Mouse (Mus musculus): ENCODE results near the gene Usf3.

Gene Usf3

GRCm38 (mm10) chr16:44238835-44239263 is 65.8 kb downstream of the Usf3 start:
- DNase-seq (ENCODE audit: low read depth, low spot score), result no peak

DNA sequence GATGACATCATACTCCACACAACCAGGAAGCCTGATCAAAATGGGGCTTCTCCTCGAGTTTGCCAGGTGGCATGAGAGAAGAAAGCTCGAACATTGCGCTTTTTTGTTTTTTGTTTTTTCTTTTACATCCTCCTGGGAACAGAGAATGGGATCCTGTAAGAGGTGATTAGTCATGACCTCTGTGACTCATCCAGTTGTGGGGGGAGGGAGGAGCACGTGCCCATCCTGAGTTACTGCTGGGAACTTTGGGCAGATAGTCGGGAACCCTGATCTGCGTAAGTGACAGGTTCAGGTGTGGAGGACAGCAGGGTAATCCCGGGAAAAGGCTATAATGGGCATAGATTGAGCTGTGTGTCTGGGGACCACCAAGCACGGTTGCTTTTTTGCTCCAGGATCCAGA is 67.4 kb downstream of the Usf3 start:
- DNase-seq (ENCODE audit: low read depth, low spot score), result no peak

DNA sequence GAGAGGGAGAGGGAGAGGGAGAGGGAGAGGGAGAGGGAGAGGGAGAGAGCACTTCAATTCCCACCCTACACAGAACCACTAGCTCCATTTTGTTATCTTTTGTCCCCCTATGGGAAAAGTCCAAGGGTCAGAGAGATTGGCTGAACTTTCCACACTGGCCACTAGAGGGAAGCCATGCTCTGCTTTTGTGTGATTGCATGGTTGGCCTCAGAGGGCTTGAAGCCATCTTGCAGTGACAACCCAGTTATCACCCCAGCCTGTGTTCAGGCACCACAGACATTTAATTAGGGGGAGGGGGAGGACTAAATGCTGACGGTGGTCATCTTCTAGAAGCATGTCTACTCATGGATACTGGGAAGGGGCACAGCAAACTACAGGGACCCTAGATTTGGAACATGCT is 69.6 kb downstream of the Usf3 start:
- DNase-seq (ENCODE audit: low read depth, low spot score), result peak; percentile 83

DNA sequence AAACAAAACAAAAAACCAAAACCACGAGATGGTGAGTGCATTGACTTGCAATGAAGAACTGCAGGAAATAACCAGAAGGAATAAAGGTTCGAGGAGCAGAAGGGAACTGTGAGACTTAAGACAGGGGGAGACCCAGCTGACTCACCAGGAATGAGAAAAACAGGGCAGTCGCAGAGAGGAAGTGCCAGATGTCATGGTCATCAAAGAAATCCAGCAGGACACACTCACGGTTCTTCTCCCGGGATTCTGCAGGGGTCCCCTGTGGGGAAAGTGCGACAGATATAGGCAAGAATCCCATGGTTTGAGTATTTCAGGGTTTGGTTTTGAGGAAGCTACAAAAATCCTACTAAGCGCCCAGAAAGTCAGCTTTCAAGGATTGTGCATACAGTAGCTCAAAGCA is 70.3 kb downstream of the Usf3 start:
- no peak for DNase-seq (ENCODE audit: low read depth, low spot score)

DNA sequence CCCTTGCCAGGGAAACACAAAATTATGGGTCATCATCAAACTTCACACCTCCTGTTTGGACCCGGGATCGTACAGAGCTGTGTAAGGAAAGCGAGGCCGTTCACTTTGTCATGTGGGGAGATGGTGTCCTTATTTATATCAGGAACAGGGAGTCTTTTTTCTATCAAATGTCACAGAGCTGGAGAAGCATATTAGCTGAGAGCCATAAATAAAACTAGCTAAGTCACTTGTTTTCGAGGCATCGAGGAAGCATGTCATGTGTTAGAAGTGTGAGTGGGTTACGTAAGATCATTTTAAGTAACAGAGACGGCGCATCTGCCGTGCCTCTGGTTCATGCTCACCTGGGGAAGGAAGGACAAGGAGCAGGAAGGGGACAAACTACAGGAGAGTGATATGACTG is 76.9 kb downstream of the Usf3 start:
- no peak for DNase-seq (ENCODE audit: low read depth, low spot score)

DNA sequence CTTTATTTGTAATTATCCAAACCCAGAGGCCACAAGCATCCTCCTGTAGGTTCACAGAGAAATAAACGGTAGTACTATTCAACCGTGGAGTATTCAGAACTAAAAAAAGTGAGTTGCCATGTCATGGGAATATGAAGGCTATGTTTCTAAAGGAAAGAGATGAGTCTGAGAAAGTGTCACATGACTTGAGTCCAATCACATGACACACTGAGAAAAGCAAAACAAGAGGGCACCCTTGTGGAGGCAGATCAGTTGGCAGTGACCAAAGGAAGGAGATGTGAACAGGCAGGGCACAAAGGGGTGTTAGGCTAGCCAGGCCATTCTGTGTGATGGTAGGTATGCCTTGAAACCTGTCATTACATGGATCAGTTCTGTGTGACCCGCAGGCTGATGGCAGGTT is 79.7 kb downstream of the Usf3 start:
- DNase-seq (ENCODE audit: low read depth, low spot score), result no peak

DNA sequence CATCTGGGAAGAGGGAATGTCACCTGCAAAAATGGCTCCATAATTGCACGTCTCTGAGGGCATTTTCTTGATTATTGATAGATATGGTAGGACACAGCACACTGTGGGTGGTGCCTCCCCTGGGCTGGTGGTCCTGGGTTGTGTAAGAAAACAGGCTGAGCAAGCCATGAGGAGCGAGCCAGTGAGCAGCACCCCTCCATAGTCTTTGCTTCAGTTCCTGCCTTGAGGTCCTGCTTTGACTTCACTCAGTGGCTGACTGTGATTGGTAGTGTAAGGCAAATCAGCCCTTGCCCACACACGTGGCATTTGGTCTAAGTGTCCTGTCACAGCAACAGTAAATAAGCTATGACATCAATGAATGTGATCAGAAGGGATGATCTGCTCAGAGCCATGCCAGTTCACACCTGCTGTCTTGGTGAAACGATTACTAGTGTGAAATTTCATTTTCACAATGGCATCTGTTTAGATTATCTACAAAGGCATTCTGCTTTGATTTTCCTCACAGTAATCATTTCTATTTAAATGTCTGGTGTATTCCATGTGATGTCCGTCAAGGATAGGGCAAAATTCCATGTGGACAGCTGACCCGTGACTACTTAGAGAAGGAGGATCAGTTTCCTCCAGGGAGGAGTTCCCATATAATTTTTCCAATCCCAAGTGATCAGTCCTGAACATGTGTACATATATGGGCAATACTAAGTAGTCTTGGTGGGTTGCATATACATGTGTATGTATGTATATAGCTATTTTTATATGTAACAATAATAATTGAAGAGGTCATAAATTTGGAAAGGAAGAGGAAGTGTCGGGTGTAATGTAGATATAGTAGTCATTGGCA is 81.0 kb downstream of the Usf3 start:
- no peak for DNase-seq (ENCODE audit: low read depth, low spot score)

- DNase-seq (ENCODE audit: low read depth, low spot score), result no peak
These were observed 81.7 kb downstream of the Usf3 start for GRCm38 (mm10) chr16:44254698-44255097.

DNA sequence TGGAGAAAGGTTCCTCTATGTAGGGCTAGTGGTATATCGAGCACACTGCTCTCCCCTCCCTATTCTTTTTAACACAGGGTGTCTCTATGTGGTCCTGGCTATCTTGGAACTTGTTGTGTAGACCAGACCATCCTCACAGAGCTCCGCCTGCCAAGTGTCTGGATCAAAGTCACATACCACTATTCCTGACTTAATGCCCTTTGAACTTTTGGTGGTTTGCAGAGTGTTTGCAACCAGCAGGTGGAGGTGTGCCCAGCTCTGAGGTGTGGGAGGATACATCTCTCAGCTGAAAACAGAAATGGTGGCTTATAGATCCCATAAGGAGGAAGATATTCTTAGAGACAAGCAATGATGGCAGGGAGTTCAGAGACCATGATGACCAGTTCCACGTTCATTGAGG is 84.4 kb downstream of the Usf3 start:
- no peak for DNase-seq (ENCODE audit: low read depth, low spot score)

DNA sequence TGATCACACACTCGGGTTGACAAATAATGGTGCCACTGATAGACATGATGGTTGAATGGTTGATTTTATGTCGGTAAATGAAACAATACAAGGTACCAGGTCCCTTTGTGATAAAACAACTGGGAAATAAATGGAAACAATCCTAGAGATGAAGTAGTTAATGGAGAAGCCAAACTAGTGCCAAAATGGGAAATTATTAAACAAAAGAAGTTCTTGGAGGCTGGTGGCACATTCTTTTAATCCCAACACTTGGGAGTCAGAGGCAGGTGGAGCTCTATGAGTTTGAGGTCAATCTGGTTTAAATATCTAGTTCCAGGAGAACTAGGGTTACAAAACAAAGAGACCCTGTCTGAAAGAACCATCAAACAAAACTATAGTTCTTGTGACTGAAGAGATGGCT is 91.9 kb downstream of the Usf3 start:
- DNase-seq (ENCODE audit: low read depth, low spot score), result no peak

GRCm38 (mm10) chr16:44265562-44265961 is 92.5 kb downstream of the Usf3 start:
- DNase-seq (ENCODE audit: low read depth, low spot score), result no peak

- no peak for DNase-seq (ENCODE audit: low read depth, low spot score)
These were observed 95.6 kb downstream of the Usf3 start for GRCm38 (mm10) chr16:44268541-44269215.

DNA sequence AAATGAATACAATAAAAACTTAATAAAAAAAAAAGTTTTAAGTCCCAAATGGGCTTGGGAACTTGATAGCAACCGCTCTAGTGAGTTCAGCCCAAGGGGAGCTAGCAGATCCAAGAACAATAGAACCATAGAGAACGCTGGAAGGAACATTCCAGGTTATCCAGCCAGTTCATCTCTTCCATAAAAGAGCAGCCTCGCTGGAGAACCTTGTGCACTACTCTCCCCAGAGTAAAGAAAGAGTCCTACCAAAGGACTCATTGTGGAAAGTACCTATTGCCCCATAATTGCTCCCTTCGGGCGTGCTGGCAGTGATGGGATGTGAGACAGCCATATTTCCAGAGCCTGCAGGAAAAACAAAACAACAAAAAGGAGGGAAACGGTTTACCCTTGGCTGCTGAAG is 96.5 kb downstream of the Usf3 start:
- DNase-seq (ENCODE audit: low read depth, low spot score), result no peak

DNA sequence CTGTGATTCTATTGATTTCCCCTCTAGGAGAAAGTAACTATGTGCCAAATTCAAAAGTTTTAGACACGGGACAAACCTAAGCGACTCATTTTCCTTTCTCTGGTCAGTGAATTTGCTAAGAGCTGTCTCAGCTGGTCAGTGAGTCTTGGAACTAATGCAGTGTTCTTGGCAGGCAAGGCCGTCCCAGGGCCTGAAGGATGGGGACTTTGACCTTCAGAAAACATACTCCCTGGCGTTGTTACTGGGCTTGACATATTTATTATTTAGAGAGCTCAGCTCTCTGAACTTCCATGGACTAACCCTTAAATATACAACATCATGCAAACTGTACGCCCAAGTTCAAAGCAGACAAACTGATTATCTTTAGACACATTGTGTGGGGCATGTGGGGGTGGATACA is 97.6 kb downstream of the Usf3 start:
- no peak for DNase-seq (ENCODE audit: low read depth, low spot score)

GRCm38 (mm10) chr16:44271371-44272038 is 98.5 kb downstream of the Usf3 start:
- no peak for DNase-seq (ENCODE audit: low read depth, low spot score)
